Mouse (Mus musculus): ENCODE measurements at regions not wholly inside any gene's neighbourhood (a gene's known extent, or its start where the extent isn't known, plus 50 kb on each side); places are given as distances from the start of the nearest gene placed in this dataset.
"Not testable (repeated sequence)": the region's sequence is repeated elsewhere in the genome, so short reads cannot be mapped to it uniquely, and the experiment has no call there.

DNA sequence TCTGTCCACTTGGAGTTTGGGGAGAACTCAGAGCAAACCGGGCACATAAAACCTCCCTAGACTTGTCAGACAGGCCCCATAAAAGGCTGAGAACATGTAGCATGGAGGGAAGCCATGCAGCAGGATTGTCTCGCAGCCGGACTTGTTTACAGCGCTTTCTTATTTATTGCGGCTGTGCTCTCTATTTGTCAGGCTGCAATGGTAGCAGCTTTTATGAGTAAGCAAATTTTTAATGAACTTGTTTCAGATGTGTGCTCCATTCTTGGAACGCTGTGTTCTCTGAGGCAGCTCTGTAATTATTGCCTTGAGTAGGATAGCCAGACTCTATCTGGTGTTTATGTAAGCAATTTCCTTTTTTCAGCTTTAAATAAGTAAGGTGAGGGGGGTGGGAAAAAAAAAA is 169.2 kb upstream of the Camk1g start:
- no peak for DNase-seq (ENCODE audit: low spot score)

DNA sequence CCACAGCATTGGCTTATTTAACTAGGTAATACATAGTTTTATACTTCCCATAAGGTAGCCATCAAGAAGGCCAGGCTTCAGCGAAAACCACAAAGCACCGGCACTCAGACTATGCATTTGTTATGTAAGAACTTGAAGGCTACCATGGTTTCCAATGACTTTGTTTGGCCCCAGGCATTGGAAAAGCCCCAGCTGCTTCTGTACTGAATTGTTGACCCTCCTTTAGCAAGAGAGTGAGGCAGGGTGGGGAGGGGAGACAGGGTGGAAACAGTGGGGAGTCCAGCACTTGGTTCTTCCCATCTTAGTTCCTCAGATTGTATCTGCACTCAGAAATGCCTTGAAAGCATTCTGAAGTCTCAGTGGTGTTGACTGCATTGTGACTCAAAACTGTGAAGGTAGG is 168.3 kb upstream of the Camk1g start:
- DNase-seq (ENCODE audit: low spot score) = no peak

DNA sequence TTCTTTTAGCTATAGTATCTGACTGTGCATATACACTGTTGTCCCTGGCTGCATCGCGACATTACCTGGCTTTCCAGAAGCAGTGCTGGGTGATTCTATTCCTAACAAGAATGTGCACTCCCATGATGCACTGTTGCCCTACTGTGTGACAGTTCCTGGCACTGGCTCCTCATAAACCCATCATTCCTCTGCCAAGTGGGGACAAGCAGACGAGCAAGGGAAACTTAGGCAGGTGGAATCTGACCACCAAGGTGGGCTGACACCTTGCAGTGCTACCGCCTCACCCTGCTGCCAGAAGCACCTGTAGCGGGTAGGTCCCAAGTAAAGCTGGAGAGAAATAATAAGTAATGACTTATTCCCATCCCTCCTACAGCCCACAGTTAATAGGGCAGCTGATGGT is 167.5 kb upstream of the Camk1g start:
- DNase-seq (ENCODE audit: low spot score) = no peak

- DNase-seq (ENCODE audit: low spot score) = no peak
Observed at GRCm38 (mm10) chr1:193536552-193536951, 166.5 kb upstream of the Camk1g start.

GRCm38 (mm10) chr1:193534449-193534848 is 164.4 kb upstream of the Camk1g start:
- no peak for DNase-seq (ENCODE audit: low spot score)

- no peak for DNase-seq (ENCODE audit: low spot score)
Observed at GRCm38 (mm10) chr1:193526501-193526900, 156.4 kb upstream of the Camk1g start.

DNA sequence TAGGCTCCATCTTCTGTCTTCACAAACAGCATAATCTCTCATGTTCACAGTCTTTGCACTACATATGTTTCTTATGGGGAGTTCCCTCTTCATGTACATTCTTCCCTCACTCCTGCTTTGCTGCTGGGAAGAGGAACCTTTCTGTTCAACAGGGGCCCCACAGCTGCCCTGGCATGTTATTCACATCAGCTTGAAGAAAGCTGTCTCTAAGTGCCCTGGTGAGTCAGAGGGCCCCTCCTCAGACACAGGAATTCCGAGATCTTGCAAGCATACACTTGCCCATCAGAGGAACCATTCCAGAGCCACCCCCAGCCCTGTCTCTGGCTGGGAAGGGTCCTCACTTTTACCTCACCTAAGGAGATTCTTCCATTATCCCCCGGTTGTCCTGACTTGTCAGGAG is 151.9 kb upstream of the Camk1g start:
- DNase-seq (ENCODE audit: low spot score) = no peak

DNA sequence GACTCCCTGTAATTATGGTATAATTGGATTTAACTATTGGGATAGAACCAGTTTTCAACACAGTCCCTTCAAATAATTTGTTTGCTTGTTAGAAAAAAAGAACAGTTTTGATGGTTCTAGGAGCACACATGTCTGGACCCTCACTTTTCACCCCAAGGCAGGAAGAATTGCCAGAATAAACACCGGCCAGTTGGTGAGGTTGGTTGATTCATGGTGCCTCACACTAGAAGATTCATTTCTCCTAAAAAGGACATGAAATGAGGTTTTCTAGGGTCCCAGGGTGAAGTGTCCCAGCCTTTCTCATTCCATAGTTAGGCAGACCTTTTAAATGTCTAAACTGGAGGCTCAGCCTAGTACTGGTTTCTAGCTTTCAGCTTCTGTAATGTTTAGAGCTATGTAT is 148.7 kb upstream of the Camk1g start:
- DNase-seq (ENCODE audit: low spot score) = no peak

GRCm38 (mm10) chr1:193517968-193518367 is 147.9 kb upstream of the Camk1g start:
- no peak for DNase-seq (ENCODE audit: low spot score)

- DNase-seq (ENCODE audit: low spot score) = no peak
Observed at GRCm38 (mm10) chr1:193517293-193517692, 147.2 kb upstream of the Camk1g start.

- no peak for DNase-seq (ENCODE audit: low spot score)
Observed at GRCm38 (mm10) chr1:193516395-193516794, 146.3 kb upstream of the Camk1g start.

DNA sequence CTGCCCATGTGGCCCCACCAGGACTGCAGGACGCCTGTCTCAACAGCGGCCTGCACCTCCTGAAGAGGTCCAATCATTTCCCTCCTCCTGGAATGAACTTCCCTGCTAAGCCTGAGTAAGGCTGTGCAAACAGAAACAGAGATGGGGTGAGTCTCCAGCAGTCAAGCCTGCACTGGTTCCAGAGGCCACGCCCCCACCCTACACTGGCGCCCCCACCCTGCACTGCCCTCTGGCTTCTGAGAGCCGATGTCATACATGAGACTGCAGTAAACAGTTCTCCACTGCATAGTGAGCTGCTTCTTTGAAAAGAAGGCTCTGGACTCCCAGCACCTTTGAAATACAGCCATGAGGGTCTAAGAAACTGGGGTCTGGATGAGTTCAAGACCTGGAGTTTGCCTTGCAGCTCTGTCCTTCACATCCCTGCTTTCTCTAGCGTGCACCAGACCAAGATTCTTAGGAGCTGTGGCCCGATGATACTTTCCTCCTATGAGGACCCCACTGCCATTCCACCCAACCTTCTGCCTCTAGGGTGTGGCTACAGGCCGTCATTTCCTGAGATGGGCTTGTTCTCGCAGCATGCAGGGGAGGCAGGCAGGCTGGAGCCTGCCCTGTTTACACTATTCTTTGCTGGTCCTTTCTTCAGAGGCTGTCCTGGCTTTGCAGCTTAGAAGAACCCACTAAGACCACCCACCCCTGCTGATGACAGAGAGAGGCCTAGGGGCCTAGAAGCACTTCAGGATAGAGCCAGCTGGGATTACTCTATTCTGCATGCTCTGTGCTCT is 144.0 kb upstream of the Camk1g start:
- no peak for DNase-seq (ENCODE audit: low spot score)

DNA sequence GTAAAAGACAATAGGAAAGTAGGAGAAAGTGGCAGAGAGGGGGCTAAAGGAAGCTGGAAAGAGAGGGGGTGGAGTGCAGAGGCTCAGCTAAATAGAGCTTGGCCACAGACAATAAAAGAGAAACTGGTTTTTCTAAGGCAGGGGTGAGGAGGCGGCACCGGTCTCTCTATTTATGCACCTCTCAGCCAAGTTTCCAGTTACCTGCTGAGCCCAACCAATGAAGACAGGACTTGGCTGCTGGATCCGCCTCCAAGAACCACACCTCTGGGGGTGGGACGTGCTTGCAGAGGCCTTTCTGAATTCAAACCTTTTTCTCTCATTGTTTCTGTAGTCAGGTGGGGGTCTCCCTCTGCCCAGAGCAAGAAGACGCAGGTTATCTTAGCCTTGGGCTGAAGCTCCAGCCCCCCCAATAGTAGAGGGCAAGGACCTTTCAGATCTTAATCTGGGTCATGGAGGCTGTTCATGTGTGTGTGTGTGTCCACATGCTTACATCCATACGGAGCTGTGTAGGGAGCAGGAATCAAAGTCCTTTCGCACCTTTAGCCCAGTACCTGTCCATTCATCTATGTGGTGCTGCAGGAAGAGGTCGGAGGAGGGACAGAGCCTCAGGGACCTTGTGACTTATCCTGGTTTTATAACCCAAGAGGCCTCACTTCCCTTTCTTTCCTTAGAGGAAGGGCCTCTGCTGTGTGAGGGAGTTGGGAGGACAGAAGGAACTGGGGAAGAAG is 140.1 kb upstream of the Camk1g start:
- DNase-seq (ENCODE audit: low spot score) = no peak

- no peak for DNase-seq (ENCODE audit: low spot score)
Observed at GRCm38 (mm10) chr1:193508271-193508670, 138.2 kb upstream of the Camk1g start.

- no peak for DNase-seq (ENCODE audit: low spot score)
Observed at GRCm38 (mm10) chr1:193506991-193507390, 136.9 kb upstream of the Camk1g start.

DNA sequence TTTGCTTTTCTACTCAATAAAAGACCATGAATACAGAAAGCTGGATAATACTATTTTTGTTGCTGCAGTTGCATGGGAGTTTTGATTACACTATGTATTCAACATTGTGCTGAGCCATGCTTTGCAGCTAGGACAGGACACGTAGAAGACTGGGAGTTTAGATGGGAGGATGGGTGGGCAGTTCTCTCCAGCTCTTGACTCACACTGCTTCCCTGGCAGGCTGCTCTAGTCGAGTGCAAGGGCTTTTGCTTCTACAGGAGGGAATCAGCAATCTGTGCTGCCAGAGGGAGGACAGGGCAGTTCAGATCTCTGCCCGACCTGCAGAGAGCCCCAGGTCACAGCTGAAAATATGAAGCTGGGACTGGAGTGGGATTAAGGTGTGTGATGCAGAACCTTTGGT is 135.3 kb upstream of the Camk1g start:
- DNase-seq (ENCODE audit: low spot score) = no peak

GRCm38 (mm10) chr1:193504611-193505010 is 134.5 kb upstream of the Camk1g start:
- DNase-seq (ENCODE audit: low spot score) = no peak

- peak; percentile 29 for DNase-seq (ENCODE audit: low spot score)
Observed at GRCm38 (mm10) chr1:193503624-193504325, 133.7 kb upstream of the Camk1g start.

DNA sequence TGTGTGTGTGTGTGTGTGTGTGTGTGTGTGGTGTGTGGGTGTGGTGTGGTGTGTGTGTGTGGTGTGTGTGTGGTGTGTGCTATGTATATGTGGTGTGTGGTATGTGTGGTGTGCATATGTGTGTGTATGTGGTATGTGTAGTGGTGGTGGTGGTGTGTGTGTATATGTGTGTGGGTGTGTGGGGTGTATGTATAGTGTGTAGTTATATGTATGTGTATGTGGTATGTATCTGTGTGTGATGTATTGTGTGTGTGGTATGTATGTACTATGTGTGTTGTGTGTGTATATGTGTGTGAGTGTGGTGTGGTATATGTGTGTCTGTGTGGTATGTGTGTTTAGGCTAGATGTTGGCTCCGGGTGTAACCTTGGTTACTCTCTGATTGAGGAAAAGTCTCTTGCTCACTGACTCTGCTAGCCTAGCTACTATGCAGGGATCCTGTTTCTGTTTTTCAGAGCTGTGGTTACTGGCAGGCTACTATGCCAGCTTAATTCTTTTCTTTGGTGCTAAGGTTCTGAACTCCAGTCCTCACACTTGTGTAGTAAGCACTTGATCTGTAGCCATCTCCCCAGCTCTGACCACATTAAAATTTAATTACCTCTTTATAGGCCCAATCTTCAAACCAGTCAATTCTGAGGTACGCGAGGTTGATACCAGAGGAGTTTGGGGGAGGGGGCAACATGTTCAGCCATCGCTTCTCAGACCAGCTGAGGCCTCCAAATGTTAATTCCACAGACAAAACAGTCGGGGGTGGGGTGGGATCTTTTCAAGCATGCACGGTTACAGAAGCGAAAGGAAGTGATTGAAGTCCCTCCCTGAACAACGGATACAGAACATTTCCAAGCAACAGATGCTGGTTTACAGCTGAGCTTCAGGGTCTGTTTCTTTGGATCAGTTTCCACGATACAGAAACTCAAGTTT is 126.4 kb upstream of the Camk1g start:
- DNase-seq (ENCODE audit: low spot score) = no peak

DNA sequence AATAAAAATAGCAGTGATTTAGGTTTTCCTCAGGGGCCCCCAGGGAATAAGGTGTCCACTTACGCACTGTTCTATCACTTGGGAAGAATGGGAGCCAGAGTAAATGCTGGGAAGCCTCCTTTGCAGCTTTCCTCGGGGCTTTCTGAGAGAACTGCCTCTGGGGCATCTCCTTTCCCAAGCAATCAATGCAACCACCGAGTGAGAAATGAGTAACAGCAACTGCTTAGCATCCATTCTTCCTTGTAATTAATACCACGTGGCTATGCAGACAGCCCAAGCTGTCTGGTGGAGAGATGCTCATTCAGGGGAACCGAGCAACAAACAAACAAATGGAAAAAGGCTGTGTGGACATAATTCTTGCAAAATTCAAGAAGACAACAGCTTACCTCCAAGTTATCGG is 117.9 kb upstream of the Camk1g start:
- no peak for DNase-seq (ENCODE audit: low spot score)

- DNase-seq (ENCODE audit: low spot score) = not testable (repeated sequence)
Observed at GRCm38 (mm10) chr1:193486668-193487067, 116.6 kb upstream of the Camk1g start.

GRCm38 (mm10) chr1:193484977-193485376 is 114.9 kb upstream of the Camk1g start:
- DNase-seq (ENCODE audit: low spot score) = no peak
